Mouse (Mus musculus) lung, postnatal 14 days (tissue): Measurements from ENCODE around the gene Kcna7.
"Not testable (repeated sequence)": the region's sequence is repeated elsewhere in the genome, so short reads cannot be mapped to it uniquely, and the experiment has no call there.

Experiments used
- DNase-seq: peaks from one replicate; pipeline ENCODE4 v3.0.0; 2021

The Kcna7 gene

GRCm38 (mm10) chr7:45395578-45396336 lies 9.7 kb upstream of the Kcna7 start, which contains the start of gene Snrnp70:
Gene Snrnp70 (minus strand): TSS chr7:45395742.
- peak; percentile 100 for DNase-seq

GRCm38 (mm10) chr7:45396337-45396775 lies 9.1 kb upstream of the Kcna7 start:
- not testable (repeated sequence) for DNase-seq

- no peak for DNase-seq
Observed at GRCm38 (mm10) chr7:45396787-45397186, 8.7 kb upstream of the Kcna7 start.

DNA sequence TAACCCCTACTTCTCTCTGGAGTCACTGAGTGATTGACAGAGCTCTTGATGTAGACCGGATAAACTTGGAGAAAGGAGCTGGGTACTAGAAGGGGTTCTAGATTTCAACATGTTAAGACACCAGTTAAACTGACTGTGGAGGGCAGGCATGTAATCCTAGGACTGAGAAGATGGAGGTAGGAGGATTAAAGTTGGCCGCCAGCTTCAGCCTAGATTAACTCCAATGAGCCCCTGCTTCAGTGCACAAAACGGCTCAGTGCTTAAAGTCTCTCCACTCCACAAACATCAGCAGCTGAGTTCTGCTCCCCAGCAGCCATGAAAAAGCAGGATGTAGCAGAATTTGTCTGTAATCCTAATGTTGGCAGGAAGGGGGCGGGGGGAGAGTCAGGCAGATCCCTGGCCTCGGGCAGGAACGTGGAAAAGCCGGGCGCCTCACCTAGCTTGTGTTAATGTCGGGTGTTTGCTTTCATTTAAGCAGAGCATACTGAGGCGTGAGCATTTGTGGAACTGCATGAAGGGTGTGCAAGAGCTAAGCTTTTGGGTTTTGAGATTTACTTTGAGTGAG lies 3.9 kb upstream of the Kcna7 start:
- DNase-seq, result no peak

GRCm38 (mm10) chr7:45403532-45404261 lies 1.8 kb upstream of the Kcna7 start:
- peak; percentile 81 for DNase-seq

DNA sequence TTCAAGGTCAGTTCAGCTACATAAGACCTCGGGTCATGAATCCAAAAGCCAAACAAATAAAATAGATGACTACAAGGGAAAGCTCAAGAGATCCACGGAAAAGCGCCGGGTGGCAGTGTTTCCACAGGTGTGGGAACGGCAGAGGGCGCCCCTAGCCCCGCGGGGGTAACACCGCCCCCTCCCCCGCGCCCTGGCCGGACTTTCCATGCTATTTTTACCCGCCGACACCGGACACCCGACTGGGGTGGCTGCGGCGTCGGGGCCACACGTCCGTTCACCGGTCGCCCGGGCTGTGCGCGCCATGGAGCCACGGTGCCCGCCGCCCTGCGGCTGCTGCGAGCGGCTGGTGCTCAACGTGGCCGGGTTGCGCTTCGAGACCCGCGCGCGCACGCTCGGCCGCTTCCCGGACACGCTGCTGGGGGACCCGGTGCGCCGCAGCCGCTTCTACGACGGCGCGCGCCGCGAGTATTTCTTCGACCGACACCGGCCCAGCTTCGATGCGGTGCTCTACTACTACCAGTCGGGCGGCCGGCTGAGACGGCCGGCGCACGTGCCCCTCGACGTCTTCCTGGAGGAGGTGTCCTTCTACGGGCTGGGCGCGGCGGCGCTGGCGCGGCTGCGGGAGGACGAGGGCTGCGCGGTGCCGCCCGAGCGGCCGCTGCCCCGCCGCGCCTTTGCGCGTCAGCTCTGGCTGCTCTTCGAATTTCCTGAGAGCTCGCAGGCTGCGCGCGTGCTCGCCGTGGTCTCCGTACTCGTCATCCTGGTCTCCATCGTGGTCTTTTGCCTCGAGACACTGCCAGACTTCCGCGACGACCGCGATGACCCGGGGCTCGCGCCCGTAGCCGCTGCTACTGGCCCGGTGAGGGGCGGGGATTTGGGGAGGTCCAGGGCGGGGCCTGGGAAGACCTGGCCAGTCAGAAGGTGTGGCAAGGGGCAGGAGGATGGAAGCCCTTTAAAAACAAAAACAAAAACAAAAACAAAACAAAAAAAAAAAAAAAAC lies 1.0 kb downstream of the Kcna7 start:
- DNase-seq, result peak; percentile 30

- DNase-seq, result no peak
Observed at GRCm38 (mm10) chr7:45407836-45408235, 2.4 kb downstream of the Kcna7 start.

DNA sequence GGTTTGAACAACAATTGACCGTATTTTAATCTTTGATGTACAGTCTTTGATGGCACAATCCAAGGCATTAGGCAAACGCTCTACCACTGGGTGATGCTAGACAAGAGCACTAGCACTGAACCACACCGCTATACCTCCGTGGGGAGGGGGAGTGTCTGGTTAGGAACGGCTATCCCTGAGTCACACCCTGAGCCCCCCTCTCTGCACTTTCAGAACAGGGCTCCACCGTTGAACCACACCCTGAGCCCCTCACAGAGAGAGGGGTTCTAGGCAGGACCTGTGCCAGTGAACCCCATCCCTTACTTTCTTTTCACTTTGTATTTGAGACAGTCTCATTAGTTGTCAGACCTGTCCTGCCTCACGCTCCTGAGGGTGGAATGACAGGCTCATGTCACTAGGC lies 2.9 kb downstream of the Kcna7 start:
- no peak for DNase-seq

- no peak for DNase-seq
Observed at GRCm38 (mm10) chr7:45408949-45409348, 3.5 kb downstream of the Kcna7 start.

DNA sequence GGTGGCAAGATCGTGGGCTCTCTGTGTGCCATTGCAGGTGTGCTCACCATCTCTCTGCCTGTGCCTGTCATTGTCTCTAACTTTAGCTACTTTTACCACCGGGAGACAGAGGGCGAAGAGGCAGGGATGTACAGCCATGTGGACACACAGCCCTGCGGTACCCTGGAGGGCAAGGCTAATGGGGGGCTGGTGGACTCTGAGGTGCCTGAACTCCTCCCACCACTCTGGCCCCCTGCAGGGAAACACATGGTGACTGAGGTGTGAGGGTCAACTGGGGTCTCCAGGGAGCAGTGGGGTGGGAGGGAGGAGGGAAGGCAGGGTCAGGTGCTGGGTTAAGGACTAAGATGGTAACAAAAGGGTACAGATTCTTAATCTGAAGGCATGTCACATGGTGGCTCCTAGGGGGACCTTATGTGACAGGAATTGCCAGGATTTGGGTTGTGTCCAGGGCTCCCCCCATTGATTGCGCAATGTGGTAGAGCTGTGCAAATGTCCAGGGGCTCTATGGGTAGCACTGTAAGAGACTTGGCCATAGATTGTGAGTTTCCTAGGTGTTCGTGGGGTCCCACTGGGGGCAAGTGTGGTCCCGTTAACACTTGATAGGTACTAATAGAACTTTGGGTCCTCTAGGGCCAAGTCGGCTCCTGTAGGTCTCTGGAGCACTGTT lies 4.2 kb downstream of the Kcna7 start:
- DNase-seq, result no peak

DNA sequence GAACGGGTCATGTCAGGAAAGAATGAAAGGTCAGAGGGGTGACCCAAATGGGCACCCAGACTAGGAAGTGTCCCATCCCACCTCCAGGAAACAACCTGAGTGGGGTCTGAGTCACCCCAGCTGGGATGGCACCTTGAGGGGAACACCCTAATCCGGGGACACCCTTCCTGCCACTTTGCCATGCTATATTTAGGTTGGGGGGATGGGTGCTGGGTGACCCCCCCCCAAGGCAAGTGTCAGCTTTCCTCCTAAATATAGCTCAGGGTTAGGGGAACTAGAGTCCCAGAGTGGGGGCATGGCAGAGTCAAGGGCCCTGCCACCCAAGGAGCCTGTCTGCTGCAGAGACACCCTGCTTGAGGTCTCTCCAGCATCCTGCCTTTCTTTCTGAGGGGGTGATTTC lies 7.0 kb downstream of the Kcna7 start:
- DNase-seq, result no peak

- peak; percentile 26 for DNase-seq
Observed at GRCm38 (mm10) chr7:45413113-45413863, 7.8 kb downstream of the Kcna7 start, which contains the start of gene Ntf5. Gene Ntf5 (plus strand): TSS chr7:45413695.

GRCm38 (mm10) chr7:45413864-45414739 lies 8.6 kb downstream of the Kcna7 start:
- peak; percentile 46 for DNase-seq

GRCm38 (mm10) chr7:45414740-45415224 lies 9.3 kb downstream of the Kcna7 start:
- no peak for DNase-seq

DNA sequence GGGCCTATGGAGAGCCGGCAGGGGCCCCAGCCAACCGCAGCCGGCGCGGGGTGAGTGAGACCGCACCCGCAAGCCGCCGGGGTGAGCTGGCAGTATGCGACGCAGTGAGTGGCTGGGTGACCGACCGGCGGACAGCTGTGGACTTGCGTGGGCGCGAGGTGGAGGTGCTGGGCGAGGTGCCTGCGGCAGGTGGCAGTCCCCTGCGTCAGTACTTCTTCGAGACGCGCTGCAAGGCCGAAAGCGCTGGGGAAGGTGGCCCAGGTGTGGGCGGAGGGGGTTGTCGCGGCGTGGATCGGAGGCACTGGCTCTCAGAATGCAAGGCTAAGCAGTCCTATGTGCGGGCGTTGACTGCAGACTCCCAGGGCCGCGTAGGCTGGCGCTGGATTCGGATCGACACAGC lies 10.2 kb downstream of the Kcna7 start:
- DNase-seq, result no peak

GRCm38 (mm10) chr7:45417962-45418492 lies 12.6 kb downstream of the Kcna7 start:
- DNase-seq, result no peak

DNA sequence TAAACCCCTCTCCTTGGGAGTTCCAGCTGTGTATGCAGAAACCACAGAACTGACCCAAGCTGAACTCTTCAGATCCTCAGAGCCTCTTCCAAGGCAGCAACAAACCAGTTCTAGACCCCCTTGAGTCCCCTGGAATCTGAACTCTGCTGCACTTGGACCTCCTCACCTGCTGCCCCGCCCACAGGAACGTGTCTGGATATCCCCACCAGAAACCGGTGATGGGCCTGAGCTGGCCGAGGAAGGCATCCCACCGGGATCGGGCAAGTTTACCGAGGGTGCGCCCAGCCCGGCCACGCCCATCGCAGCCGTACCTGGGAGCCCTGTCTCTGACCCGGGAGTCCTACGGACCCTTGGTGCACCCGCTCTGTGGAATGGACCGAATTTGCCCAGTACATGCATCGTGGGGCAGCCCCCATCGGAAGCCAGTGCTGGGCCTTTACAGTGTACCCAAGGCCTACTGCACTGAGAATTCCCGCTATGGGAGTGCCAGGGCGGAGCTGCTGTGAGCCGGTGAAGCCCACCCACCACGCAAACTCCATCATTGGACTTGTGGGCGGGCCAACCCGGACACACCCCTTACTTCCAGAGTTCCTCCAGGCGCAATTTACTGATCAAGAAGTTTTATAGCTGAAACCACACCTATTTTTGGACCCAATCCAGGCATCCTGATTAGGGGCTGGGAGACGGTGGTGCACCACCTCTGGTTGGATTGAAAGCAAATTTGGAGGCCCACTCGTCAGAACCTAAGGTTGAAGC lies 14.6 kb downstream of the Kcna7 start:
- no peak for DNase-seq

DNA sequence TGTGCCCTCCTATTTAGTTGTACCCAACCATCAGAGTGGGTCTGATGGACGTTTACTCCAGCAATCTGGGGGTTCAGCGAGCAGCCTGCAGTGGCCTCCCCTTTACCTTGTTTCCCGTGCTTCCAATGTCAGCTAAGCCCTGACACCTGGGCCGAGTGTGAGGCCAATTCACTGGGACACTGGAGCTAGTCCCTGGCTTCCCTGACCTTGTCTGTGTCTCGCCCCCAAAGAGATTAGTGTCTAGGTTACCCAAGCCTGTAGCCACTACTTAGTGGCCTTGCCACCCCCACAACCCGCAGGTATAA lies 15.1 kb downstream of the Kcna7 start, which contains the start of gene Lhb:
Gene Lhb (plus strand): TSS at position 206 of the 305 bp plus-strand sequence.
- no peak for DNase-seq

GRCm38 (mm10) chr7:45421194-45421593 lies 15.7 kb downstream of the Kcna7 start:
- no peak for DNase-seq
